21 mouse cellular contexts compared by ENCODE assay signal in the genomic region with DNA sequence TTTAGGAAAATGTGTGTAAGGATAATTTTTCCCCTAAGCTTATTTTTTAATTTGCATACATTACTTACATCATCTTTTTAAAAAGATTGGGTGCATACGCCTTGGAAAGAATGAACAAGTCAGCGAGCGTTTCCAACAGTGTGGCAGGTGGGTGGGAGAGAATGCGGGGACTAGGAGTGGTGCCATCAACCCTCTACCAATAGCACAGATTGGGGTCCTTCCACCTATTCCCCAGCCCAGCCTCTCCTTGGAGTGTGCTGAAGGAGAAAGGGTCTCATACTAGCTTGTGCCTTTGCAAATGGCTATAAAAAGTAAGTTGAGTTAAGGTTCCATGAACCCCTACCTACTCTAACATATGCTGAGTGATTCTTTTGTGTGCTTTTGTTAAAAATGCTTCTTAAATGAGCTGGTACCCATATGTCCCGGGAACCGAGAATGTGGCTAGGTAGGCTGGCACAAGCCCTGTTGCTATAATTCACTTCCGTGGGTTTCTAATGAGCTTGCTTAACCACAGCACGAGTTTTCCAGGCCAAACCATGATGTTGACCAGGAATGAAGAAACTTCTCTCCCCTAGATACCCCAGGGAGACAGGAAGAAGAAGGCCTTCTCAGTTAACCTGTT. TPM values are rescaled to one million over a fixed set of nuclear protein-coding genes. Genes with fewer than 3 reads are reported as not detected.
DNase-seq lines count a peak whose midpoint lies in the region; ATAC-seq lines count a peak whose summit lies in the region.
"Had no signal": no experiment of that assay in that cellular context is flagged by ENCODE, and none has a peak within 500 bp of the region (broad histone marks: within the 10 kb centered on the region; RNA-seq: fewer than 3 reads in every experiment).

No protein-coding gene starts in this region.

- DNase-seq in frontal cortex, postnatal 25 days (ENCODE audit: low spot score in 2 of 2), result no peak
- DNase-seq in layer of hippocampus, adult 9-11 months, result peak; percentile 45
- no peak for DNase-seq in layer of hippocampus, adult 11-12 months (ENCODE audit: low spot score)
- peak; percentile 67 to 73 for DNase-seq in left cerebral cortex, postnatal 36 days (ENCODE audit: low spot score in 2 of 2)
- DNase-seq in left cerebral cortex, postnatal 10 days (ENCODE audit: extremely low spot score in 1 of 2, low spot score in 2 of 2), result no peak
- DNase-seq in brain, adult 2 months (ENCODE audit: low read depth, low spot score), result peak; percentile 80
- DNase-seq in thymus, postnatal 4 days, result no peak
- DNase-seq: adrenal gland, adult 8-10 months; adrenal gland, postnatal 25 days; cerebellum, adult 18-20 months; cerebellum, adult 9-10 months; cerebellum, postnatal 14 days; forebrain, postnatal 0 days; gastrocnemius, postnatal 25 days; heart, adult 18-20 months; heart, postnatal 10 days; heart, postnatal 36 days had no signal

- peak; percentile 69 for ATAC-seq in frontal cortex, adult (ENCODE audit: low TSS enrichment)
- ATAC-seq: activated CD4-positive, CD25-positive, alpha-beta regulatory T cell, adult 4 months; forebrain, embryonic 14.5 days; forebrain, postnatal 0 days; hindbrain, embryonic 16.5 days had no signal

- intact Hi-C loops in left cerebral cortex, postnatal 36 days (cut with DNase I), result loop anchor here (5.0 kb wide), 1 partner anchor 86 kb away; no protein-coding TSS in a partner anchor
- intact Hi-C loops in left cerebral cortex, postnatal 10 days (cut with DNase I), result no loop called here

RNA-seq across cellular contexts. Expression of gene Arntl, which starts 46.1 kb away (rescaled TPM):
- total RNA-seq in left cerebral cortex, postnatal 36 days (2021), result 10 to 100 TPM; 34.9 to 39.3 TPM
- total RNA-seq in left cerebral cortex, postnatal 10 days (2021), result 10 to 100 TPM; 26.5 to 28.9 TPM

Comparison
In these comparisons a context has a peak if more than half of its experiments do, and no peak if none do; other contexts are left out.
1. DNase-seq: peak in layer of hippocampus, adult 9-11 months (single experiment), left cerebral cortex, postnatal 36 days (2 of 2) and brain, adult 2 months (single experiment); none in frontal cortex, postnatal 25 days (0 of 2), layer of hippocampus, adult 11-12 months (single experiment), left cerebral cortex, postnatal 10 days (0 of 2) and thymus, postnatal 4 days (single experiment).